Mouse (Mus musculus): ENCODE data around the gene Prss16.

- TF ChIP-seq CTCF (IDR thresholded peaks at IDR 0.05; ENCODE audit: borderline replicate concordance, extremely low read depth, insufficient read depth, insufficient read length) (no peak), POLR2A (IDR thresholded peaks at IDR 0.05; ENCODE audit: borderline replicate concordance, extremely low read depth, insufficient read depth, insufficient read length, poor library complexity, severe bottlenecking) (no peak)
These were observed 39.5 kb upstream of the Prss16 start for GRCm38 (mm10) chr13:22049041-22049440.

All from brain, embryonic 14.5 days (tissue).